Mouse (Mus musculus): ENCODE measurements around the gene Cyb5d2. TPM values are rescaled to one million over a fixed set of nuclear protein-coding genes. Genes with fewer than 3 reads are reported as not detected.

The Cyb5d2 gene
- total RNA-seq, 1 experiment, result 5.8 TPM

DNA sequence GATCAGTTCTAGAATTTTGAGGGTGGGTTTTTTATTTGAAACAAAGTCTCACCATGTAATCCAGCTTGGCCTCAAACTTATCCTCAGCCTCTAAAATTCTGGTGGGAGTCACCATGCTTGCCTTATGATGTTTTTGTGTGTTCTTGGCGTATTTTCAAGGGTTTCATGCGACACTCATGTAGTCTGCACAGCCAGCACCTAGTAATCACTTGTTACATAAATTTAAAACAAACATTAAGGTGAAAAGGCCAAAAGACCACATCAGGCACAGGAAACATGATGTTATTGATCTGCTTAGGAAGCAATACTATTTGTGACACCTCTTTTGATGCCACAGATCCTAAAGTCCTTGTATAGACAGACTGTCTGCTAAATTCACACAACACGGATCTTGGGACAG lies 33.9 kb upstream of the Cyb5d2 start:
- Histone ChIP-seq H3K9ac (ENCODE audit: insufficient read depth, low read depth, low read length, poor library complexity, severe bottlenecking) (no peak overlapping the region), H3K36me3 (ENCODE audit: control insufficient read depth, insufficient read depth, low read length, poor library complexity, severe bottlenecking) (peaks cover 4% of the 10 kb centered on the region), H3K4me3 (ENCODE audit: insufficient read depth in 1 of 2, low read depth in 1 of 2, low read length in 2 of 2, poor library complexity in 1 of 2, severe bottlenecking in 1 of 2) (no peak overlapping the region), H3K9me3 (ENCODE audit: control insufficient read depth, insufficient read depth, low read depth, low read length) (no peaks in the 10 kb centered on the region), H3K4me1 (ENCODE audit: control insufficient read depth in 2 of 2, insufficient read depth in 2 of 2, low read length in 2 of 2, poor library complexity in 1 of 2) (no peaks in the 10 kb centered on the region), H3K27ac (ENCODE audit: insufficient read depth, low read depth, low read length, poor library complexity, severe bottlenecking) (no peak overlapping the region)
- in situ Hi-C loops (cut with MboI; ENCODE audit: low sequenced_read_pairs in 2 of 2, unreplicated experiment in 2 of 2), result no loop called here
- no peak for DNase-seq (ENCODE audit: low read depth, low spot score)
- TF ChIP-seq ZNF384 (IDR thresholded peaks at IDR 0.05; ENCODE audit: low read depth, low read length) (no peak), MAFK (IDR thresholded peaks at IDR 0.05; ENCODE audit: insufficient read depth, low read depth, low read length) (no peak), ZC3H11A (IDR thresholded peaks at IDR 0.05; ENCODE audit: borderline replicate concordance, low read depth, low read length) (no peak), CHD2 (IDR thresholded peaks at IDR 0.05; ENCODE audit: low read depth, low read length) (no peak), HCFC1 (IDR thresholded peaks at IDR 0.05; ENCODE audit: borderline replicate concordance, insufficient read depth, low read length) (no peak)

DNA sequence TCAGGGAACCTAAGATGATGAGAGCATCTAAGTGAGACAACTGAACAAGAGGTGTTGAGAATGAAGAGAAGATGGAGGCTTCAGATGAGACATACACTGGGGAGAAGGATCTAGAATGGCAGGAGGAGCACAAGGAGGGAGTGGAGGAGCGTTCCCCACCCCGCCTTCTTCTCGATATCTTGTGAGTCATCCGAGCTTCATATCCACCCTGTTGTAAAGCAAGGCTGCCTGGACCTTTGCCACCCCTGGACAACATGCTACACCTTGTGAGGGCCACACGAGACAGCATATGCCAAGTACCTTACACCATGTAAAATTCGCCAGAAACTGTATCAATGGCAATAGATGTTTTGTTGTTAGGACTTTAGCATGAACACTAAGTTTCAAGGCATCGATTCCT lies 25.1 kb upstream of the Cyb5d2 start:
- DNase-seq (ENCODE audit: low read depth, low spot score), result no peak
- Histone ChIP-seq H3K9ac (ENCODE audit: insufficient read depth, low read depth, low read length, poor library complexity, severe bottlenecking) (no peak overlapping the region), H3K27ac (ENCODE audit: insufficient read depth, low read depth, low read length, poor library complexity, severe bottlenecking) (no peak overlapping the region), H3K9me3 (ENCODE audit: control insufficient read depth, insufficient read depth, low read depth, low read length) (no peaks in the 10 kb centered on the region), H3K36me3 (ENCODE audit: control insufficient read depth, insufficient read depth, low read length, poor library complexity, severe bottlenecking) (no peaks in the 10 kb centered on the region; the same call in 1 of the 2 replicates), H3K4me3 (ENCODE audit: insufficient read depth in 1 of 2, low read depth in 1 of 2, low read length in 2 of 2, poor library complexity in 1 of 2, severe bottlenecking in 1 of 2) (no peak overlapping the region), H3K4me1 (ENCODE audit: control insufficient read depth in 2 of 2, insufficient read depth in 2 of 2, low read length in 2 of 2, poor library complexity in 1 of 2) (no peaks in the 10 kb centered on the region)
- in situ Hi-C loops (cut with MboI; ENCODE audit: low sequenced_read_pairs in 2 of 2, unreplicated experiment in 2 of 2), result no loop called here
- TF ChIP-seq ZNF384 (IDR thresholded peaks at IDR 0.05; ENCODE audit: low read depth, low read length) (no peak), ZC3H11A (IDR thresholded peaks at IDR 0.05; ENCODE audit: borderline replicate concordance, low read depth, low read length) (no peak), MAFK (IDR thresholded peaks at IDR 0.05; ENCODE audit: insufficient read depth, low read depth, low read length) (no peak), HCFC1 (IDR thresholded peaks at IDR 0.05; ENCODE audit: borderline replicate concordance, insufficient read depth, low read length) (no peak), CHD2 (IDR thresholded peaks at IDR 0.05; ENCODE audit: low read depth, low read length) (no peak)

DNA sequence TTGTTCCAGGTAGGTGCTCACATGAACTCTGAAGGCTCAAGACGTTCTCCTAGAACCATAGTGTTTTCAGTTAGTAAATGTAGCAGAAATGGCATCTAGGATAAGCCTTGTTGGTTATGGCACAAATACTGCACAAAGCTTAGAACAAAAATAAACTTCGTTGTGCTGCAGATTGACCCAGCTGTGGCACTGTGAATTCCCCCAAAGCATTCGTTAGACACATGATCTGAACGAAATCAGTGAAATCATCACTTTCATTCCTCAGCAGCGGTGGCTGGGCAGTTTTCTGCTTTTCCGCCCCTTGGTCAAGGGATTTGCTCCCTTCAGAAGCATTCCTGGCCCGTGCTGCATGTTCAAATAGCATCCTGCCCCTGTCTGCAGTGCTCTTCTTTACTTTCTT lies 22.1 kb upstream of the Cyb5d2 start:
- in situ Hi-C loops (cut with MboI; ENCODE audit: low sequenced_read_pairs in 2 of 2, unreplicated experiment in 2 of 2), result no loop called here
- Histone ChIP-seq H3K36me3 (ENCODE audit: control insufficient read depth, insufficient read depth, low read length, poor library complexity, severe bottlenecking) (no peaks in the 10 kb centered on the region), H3K27ac (ENCODE audit: insufficient read depth, low read depth, low read length, poor library complexity, severe bottlenecking) (no peak overlapping the region), H3K4me1 (ENCODE audit: control insufficient read depth in 2 of 2, insufficient read depth in 2 of 2, low read length in 2 of 2, poor library complexity in 1 of 2) (no peaks in the 10 kb centered on the region), H3K9me3 (ENCODE audit: control insufficient read depth, insufficient read depth, low read depth, low read length) (no peaks in the 10 kb centered on the region), H3K4me3 (ENCODE audit: insufficient read depth in 1 of 2, low read depth in 1 of 2, low read length in 2 of 2, poor library complexity in 1 of 2, severe bottlenecking in 1 of 2) (no peak overlapping the region), H3K9ac (ENCODE audit: insufficient read depth, low read depth, low read length, poor library complexity, severe bottlenecking) (no peak overlapping the region)
- DNase-seq (ENCODE audit: low read depth, low spot score), result no peak
- TF ChIP-seq ZNF384 (IDR thresholded peaks at IDR 0.05; ENCODE audit: low read depth, low read length), result no peak
- no peak for TF ChIP-seq ZC3H11A (IDR thresholded peaks at IDR 0.05; ENCODE audit: borderline replicate concordance, low read depth, low read length)
- no peak for TF ChIP-seq MAFK (IDR thresholded peaks at IDR 0.05; ENCODE audit: insufficient read depth, low read depth, low read length)
- TF ChIP-seq CHD2 (IDR thresholded peaks at IDR 0.05; ENCODE audit: low read depth, low read length), result no peak
- no peak for TF ChIP-seq HCFC1 (IDR thresholded peaks at IDR 0.05; ENCODE audit: borderline replicate concordance, insufficient read depth, low read length)

DNA sequence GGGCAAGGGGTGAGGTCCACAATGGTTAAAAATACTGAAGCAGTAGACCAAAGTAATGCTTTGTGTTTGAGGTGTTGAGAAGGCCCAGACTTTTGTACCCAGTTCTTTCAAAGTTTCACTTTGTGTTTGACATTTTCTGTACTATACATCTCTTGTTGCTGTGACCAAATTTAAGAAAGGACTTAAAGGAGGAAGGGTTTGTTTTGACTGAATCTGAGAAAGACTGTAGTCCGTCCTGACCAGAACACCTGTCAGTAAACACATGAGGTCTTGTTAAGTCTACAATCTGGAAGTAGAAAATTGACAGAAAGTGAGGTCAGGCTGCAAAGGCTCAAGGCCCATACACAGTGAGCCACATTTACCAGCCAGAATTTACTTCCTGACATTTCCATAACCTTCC lies 20.9 kb upstream of the Cyb5d2 start:
- Histone ChIP-seq H3K9ac (ENCODE audit: insufficient read depth, low read depth, low read length, poor library complexity, severe bottlenecking) (no peak overlapping the region), H3K9me3 (ENCODE audit: control insufficient read depth, insufficient read depth, low read depth, low read length) (no peaks in the 10 kb centered on the region), H3K27ac (ENCODE audit: insufficient read depth, low read depth, low read length, poor library complexity, severe bottlenecking) (no peak overlapping the region), H3K4me1 (ENCODE audit: control insufficient read depth in 2 of 2, insufficient read depth in 2 of 2, low read length in 2 of 2, poor library complexity in 1 of 2) (no peaks in the 10 kb centered on the region), H3K4me3 (ENCODE audit: insufficient read depth in 1 of 2, low read depth in 1 of 2, low read length in 2 of 2, poor library complexity in 1 of 2, severe bottlenecking in 1 of 2) (no peak overlapping the region), H3K36me3 (ENCODE audit: control insufficient read depth, insufficient read depth, low read length, poor library complexity, severe bottlenecking) (no peaks in the 10 kb centered on the region)
- in situ Hi-C loops (cut with MboI; ENCODE audit: low sequenced_read_pairs in 2 of 2, unreplicated experiment in 2 of 2), result no loop called here
- TF ChIP-seq MAFK (IDR thresholded peaks at IDR 0.05; ENCODE audit: insufficient read depth, low read depth, low read length), result no peak
- TF ChIP-seq CHD2 (IDR thresholded peaks at IDR 0.05; ENCODE audit: low read depth, low read length), result no peak
- no peak for TF ChIP-seq HCFC1 (IDR thresholded peaks at IDR 0.05; ENCODE audit: borderline replicate concordance, insufficient read depth, low read length)
- no peak for TF ChIP-seq ZC3H11A (IDR thresholded peaks at IDR 0.05; ENCODE audit: borderline replicate concordance, low read depth, low read length)
- TF ChIP-seq ZNF384 (IDR thresholded peaks at IDR 0.05; ENCODE audit: low read depth, low read length), result no peak
- no peak for DNase-seq (ENCODE audit: low read depth, low spot score)

DNA sequence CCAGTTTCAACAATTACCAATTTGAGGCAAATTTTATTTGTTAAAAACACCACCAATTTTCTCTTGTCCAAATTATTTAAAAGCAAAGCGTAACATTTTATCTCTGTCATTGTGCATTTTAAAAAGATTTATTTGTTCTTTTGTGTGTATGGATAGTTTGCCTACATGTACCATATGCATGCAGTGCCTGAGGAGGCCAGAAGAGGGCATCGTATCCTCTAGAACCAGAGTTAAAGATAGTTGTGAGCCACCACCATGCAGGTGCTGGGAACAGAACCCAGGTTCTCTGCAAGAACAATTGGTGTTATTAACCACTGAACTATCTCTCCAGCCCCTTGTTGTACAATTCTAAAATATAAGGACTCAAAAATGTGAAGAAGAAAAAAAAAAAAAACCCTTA lies 18.2 kb upstream of the Cyb5d2 start:
- Histone ChIP-seq H3K4me3 (ENCODE audit: insufficient read depth in 1 of 2, low read depth in 1 of 2, low read length in 2 of 2, poor library complexity in 1 of 2, severe bottlenecking in 1 of 2) (no peak overlapping the region), H3K4me1 (ENCODE audit: control insufficient read depth in 2 of 2, insufficient read depth in 2 of 2, low read length in 2 of 2, poor library complexity in 1 of 2) (no peaks in the 10 kb centered on the region), H3K9me3 (ENCODE audit: control insufficient read depth, insufficient read depth, low read depth, low read length) (no peaks in the 10 kb centered on the region), H3K9ac (ENCODE audit: insufficient read depth, low read depth, low read length, poor library complexity, severe bottlenecking) (no peak overlapping the region), H3K36me3 (ENCODE audit: control insufficient read depth, insufficient read depth, low read length, poor library complexity, severe bottlenecking) (no peaks in the 10 kb centered on the region), H3K27ac (ENCODE audit: insufficient read depth, low read depth, low read length, poor library complexity, severe bottlenecking) (no peak overlapping the region)
- in situ Hi-C loops (cut with MboI; ENCODE audit: low sequenced_read_pairs in 2 of 2, unreplicated experiment in 2 of 2), result no loop called here
- no peak for TF ChIP-seq CHD2 (IDR thresholded peaks at IDR 0.05; ENCODE audit: low read depth, low read length)
- no peak for TF ChIP-seq ZC3H11A (IDR thresholded peaks at IDR 0.05; ENCODE audit: borderline replicate concordance, low read depth, low read length)
- TF ChIP-seq HCFC1 (IDR thresholded peaks at IDR 0.05; ENCODE audit: borderline replicate concordance, insufficient read depth, low read length), result no peak
- TF ChIP-seq MAFK (IDR thresholded peaks at IDR 0.05; ENCODE audit: insufficient read depth, low read depth, low read length), result no peak
- TF ChIP-seq ZNF384 (IDR thresholded peaks at IDR 0.05; ENCODE audit: low read depth, low read length), result no peak
- DNase-seq (ENCODE audit: low read depth, low spot score), result peak; percentile 41

Data from ES-E14 (cell line).